Mouse (Mus musculus) mouse embryonic stem cell (cell line): ENCODE measurements around the gene Mboat1.

Source experiments
- in situ Hi-C, 2 experiments: fragments of 300-500 bp; cut with MboI; formaldehyde crosslinking; loops; 1 replicate in 1 of 2; 3 replicates in 1 of 2; pipeline ENCODE4 v1.14.3; 2019 to 2020; ENCODE audit warnings: low sequenced_read_pairs in 2 of 2, low pct_unique_long_range_greater_than_20kb in 1 of 2, mixed read lengths in 1 of 2; ENCODE audit not compliant: unreplicated experiment in 1 of 2

Mboat1 gene

GRCm38 (mm10) chr13:30170061-30170460, 33.8 kb downstream of the Mboat1 start:
- in situ Hi-C loops = no loop called here

GRCm38 (mm10) chr13:30174586-30174985, 38.3 kb downstream of the Mboat1 start:
- in situ Hi-C loops = no loop called here

- in situ Hi-C loops = no loop called here
These were observed 41.1 kb downstream of the Mboat1 start for GRCm38 (mm10) chr13:30177356-30177755.

- in situ Hi-C loops = no loop called here
These were observed 49.3 kb downstream of the Mboat1 start for GRCm38 (mm10) chr13:30185549-30185948.

- in situ Hi-C loops = no loop called here
These were observed 49.7 kb downstream of the Mboat1 start for GRCm38 (mm10) chr13:30185959-30186358.

- in situ Hi-C loops = no loop called here
These were observed 50.2 kb downstream of the Mboat1 start for GRCm38 (mm10) chr13:30186456-30186855.

- in situ Hi-C loops = no loop called here
These were observed 55.9 kb downstream of the Mboat1 start for GRCm38 (mm10) chr13:30192031-30192716.

- in situ Hi-C loops = no loop called here
These were observed 57.1 kb downstream of the Mboat1 start for GRCm38 (mm10) chr13:30193363-30193762.

- in situ Hi-C loops = no loop called here
These were observed 58.5 kb downstream of the Mboat1 start for GRCm38 (mm10) chr13:30194834-30195233.

- in situ Hi-C loops = no loop called here
These were observed 60.4 kb downstream of the Mboat1 start for GRCm38 (mm10) chr13:30196661-30197060.

- in situ Hi-C loops = no loop called here
These were observed 61.8 kb downstream of the Mboat1 start for GRCm38 (mm10) chr13:30198101-30198570.

- in situ Hi-C loops = no loop called here
These were observed 63.5 kb downstream of the Mboat1 start for GRCm38 (mm10) chr13:30199821-30200220.

- in situ Hi-C loops = no loop called here
These were observed 64.4 kb downstream of the Mboat1 start for GRCm38 (mm10) chr13:30200737-30201136.

- in situ Hi-C loops = no loop called here
These were observed 66.7 kb downstream of the Mboat1 start for GRCm38 (mm10) chr13:30203018-30203417.

- in situ Hi-C loops = no loop called here
These were observed 71.9 kb downstream of the Mboat1 start for GRCm38 (mm10) chr13:30208176-30208575.

- in situ Hi-C loops = no loop called here
These were observed 77.0 kb downstream of the Mboat1 start for GRCm38 (mm10) chr13:30213276-30213675.

- in situ Hi-C loops = no loop called here
These were observed 81.5 kb downstream of the Mboat1 start for GRCm38 (mm10) chr13:30217588-30218371.

- in situ Hi-C loops = no loop called here
These were observed 83.3 kb downstream of the Mboat1 start for GRCm38 (mm10) chr13:30219597-30219996.

- in situ Hi-C loops = no loop called here
These were observed 85.0 kb downstream of the Mboat1 start for GRCm38 (mm10) chr13:30221316-30221715.

- in situ Hi-C loops = no loop called here
These were observed 87.8 kb downstream of the Mboat1 start for GRCm38 (mm10) chr13:30224114-30224513.
